Mouse (Mus musculus) embryonic stem cell, embryonic (primary cell): ENCODE data around the gene Nhsl1.

Experiments used
- CTCF ChIA-PET, 4 experiments: fragments of 300-600 bp in 2 of 4; fragments of 350-600 bp in 2 of 4; sonication (Branson Sonifier 250); formaldehyde crosslinking; loops; one replicate each; lab custom pipeline; 2022; ENCODE audit warnings: inconsistent platforms in 2 of 4; lab: Charles Lee
- POLR2A ChIA-PET, 4 experiments: fragments of 300-600 bp in 2 of 4; fragments of 350-600 bp in 2 of 4; sonication (Branson Sonifier 250); formaldehyde crosslinking; loops; one replicate each; lab custom pipeline; 2022; ENCODE audit warnings: antibody characterized with exemption in 4 of 4, inconsistent platforms in 1 of 4; lab: Charles Lee

Nhsl1 gene

DNA sequence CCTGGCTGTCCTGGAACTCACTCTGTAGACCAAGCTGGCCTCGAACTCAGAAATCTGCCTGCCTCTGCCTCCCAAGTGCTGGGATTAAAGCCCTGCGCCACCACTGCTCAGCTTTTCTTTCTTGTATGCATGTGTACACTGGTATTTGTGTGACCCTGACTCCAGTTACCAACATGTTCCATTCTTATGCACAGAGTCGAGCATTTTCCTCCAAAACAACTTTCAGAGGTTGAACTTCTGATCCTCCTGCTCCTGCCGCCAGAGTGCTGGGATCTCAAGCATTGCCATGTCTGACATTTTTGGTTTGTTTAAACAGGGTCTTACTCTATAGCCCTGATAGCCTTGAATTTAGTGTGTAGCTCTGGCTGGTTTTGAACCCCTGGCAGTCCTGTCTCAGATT is 15.4 kb downstream of the Nhsl1 start:
- ChIA-PET POLR2A (interaction anchor here in 3 of 4 experiments (0.6 to 2.1 kb wide), 4 partner anchors 10 to 148 kb away, joined by 4 to 12 read pairs (median 8); partner anchors contain the start of gene Nhsl1 (in 1 of the 3)), CTCF (interaction anchor here in 3 of 4 experiments (1.1 to 1.7 kb wide), 7 partner anchors 11 to 55 kb away, joined by 3 to 10 read pairs (median 4); partner anchors contain the start of gene Nhsl1 (in 2 of the 3))

DNA sequence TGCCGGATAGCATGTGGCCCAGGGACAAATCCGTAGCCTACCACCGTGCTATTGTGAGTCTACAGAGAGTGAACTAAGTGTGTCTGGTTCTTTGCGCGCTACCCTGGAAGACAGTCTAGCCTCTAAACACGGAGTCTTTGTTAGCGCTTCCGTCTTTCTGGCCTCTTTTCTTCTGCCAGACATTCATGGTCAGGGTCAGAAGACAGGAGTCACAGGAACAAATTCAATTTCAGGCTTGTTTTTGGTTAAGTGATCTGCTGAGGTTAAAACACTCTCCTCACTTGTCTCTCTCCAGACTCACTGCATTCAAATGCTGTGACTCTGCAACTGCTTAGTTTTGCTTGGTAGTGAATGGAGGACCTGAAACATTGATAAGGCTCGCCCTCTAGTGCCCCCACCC is 15.9 kb downstream of the Nhsl1 start:
- ChIA-PET POLR2A (interaction anchor here in 1 of 4 experiments (0.8 to 2.1 kb wide), 4 partner anchors 10 to 279 kb away, joined by 3 to 12 read pairs (median 6); partner anchors contain the start of gene Nhsl1), CTCF (interaction anchor here in 3 of 4 experiments (0.6 to 1.7 kb wide), 3 partner anchors 18 to 54 kb away, joined by 3 to 10 read pairs (median 3); no protein-coding TSS in a partner anchor)

GRCm38 (mm10) chr10:18337725-18338124 is 18.9 kb downstream of the Nhsl1 start:
- ChIA-PET POLR2A (interaction anchor here in 1 of 4 experiments (1.0 to 1.4 kb wide), 2 partner anchors 9 to 10 kb away, joined by 3 read pairs; no protein-coding TSS in a partner anchor), CTCF (no interaction called here)

GRCm38 (mm10) chr10:18339386-18339785 is 20.6 kb downstream of the Nhsl1 start:
- ChIA-PET POLR2A (interaction anchor here in 1 of 4 experiments (0.6 to 1.1 kb wide), 4 partner anchors 10 to 78 kb away, joined by 3 to 6 read pairs (median 4); no protein-coding TSS in a partner anchor), CTCF (interaction anchor here in 1 of 4 experiments (0.7 kb wide), 1 partner anchor 18 kb away, joined by 3 read pairs; no protein-coding TSS in a partner anchor)

GRCm38 (mm10) chr10:18340930-18341329 is 22.1 kb downstream of the Nhsl1 start:
- POLR2A ChIA-PET = interaction anchor here in 1 of 4 experiments (0.6 to 1.3 kb wide), 2 partner anchors 10 to 17 kb away, joined by 3 read pairs; no protein-coding TSS in a partner anchor
- CTCF ChIA-PET = no interaction called here

- ChIA-PET CTCF (interaction anchor here in 1 of 4 experiments (0.6 kb wide), 1 partner anchor 47 kb away, joined by 4 read pairs; no protein-coding TSS in a partner anchor), POLR2A (interaction anchor here in 2 of 4 experiments (0.9 to 1.4 kb wide), 3 partner anchors 17 to 21 kb away, joined by 3 to 4 read pairs (median 3); no protein-coding TSS in a partner anchor)
These were observed 22.8 kb downstream of the Nhsl1 start for GRCm38 (mm10) chr10:18341444-18342196.

DNA sequence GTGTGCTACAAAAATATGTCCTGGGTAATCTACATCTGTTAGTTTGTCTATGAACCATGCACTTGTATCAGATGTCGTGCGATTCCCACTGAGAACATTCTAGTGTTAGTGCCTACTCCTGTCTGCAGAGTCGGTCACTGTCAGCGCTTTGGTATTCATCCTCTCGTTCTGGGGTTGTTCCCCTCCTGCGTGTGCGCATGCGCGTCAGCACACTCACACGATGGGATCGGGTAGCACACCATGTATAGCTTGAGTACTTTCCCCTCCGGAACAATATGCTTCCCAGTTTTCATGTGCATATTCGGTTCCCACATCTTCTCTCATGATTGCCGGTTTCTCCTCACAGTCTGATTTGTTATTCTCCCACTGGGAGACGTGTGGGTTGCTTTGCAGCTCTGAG is 28.4 kb downstream of the Nhsl1 start:
- CTCF ChIA-PET = interaction anchor here in 3 of 4 experiments (0.6 to 1.3 kb wide), 5 partner anchors 9 to 588 kb away, joined by 3 to 9 read pairs (median 3); no protein-coding TSS in a partner anchor
- POLR2A ChIA-PET = interaction anchor here in 3 of 4 experiments (0.7 to 1.1 kb wide), 6 partner anchors 10 to 1972 kb away, joined by 3 to 4 read pairs (median 3); no protein-coding TSS in a partner anchor

DNA sequence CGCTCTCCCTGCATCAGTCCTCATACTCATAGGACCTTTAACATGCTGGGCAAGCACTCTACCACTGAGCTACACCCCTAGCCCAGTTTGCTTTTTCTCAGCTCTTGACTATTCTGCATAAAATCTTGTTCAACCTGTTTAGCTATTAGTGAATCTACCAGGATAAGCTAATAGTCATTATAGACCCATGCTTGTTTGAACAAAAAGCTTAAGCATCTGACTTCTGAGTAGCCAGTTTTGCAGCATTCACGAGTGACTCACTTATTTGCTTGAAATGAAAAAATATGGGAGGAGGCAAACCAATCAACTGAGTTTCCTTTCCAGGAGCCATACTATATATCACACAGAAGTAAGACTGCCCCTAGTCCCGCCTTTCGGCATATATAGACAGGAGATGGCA is 32.0 kb downstream of the Nhsl1 start:
- CTCF ChIA-PET = no interaction called here
- POLR2A ChIA-PET = interaction anchor here in 1 of 4 experiments (0.6 to 2.3 kb wide), 2 partner anchors 11 to 640 kb away, joined by 3 to 5 read pairs; no protein-coding TSS in a partner anchor

DNA sequence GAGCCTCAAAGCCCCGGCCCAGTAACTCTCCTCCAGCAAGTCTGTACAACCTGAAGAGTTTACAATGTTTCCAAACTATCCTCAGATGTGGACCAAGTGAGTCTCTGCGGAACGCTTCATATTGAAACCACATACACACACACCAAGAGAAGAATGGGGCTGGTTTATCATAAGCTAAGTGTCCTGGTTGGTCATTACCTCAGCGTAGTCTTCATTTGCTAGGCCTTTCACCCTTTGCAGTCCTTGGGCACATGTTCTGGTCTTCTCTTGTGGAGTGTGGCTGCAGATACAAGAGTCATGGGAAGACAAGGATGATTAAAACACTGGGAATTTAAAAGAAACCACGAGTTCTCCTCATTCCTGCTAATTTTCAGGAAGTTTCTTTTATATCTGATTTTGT is 34.2 kb downstream of the Nhsl1 start:
- POLR2A ChIA-PET = interaction anchor here in 2 of 4 experiments (0.8 to 1.7 kb wide), 4 partner anchors 9 to 36 kb away, joined by 3 to 7 read pairs (median 4); no protein-coding TSS in a partner anchor
- CTCF ChIA-PET = interaction anchor here in 1 of 4 experiments (0.6 kb wide), 1 partner anchor 18 kb away, joined by 3 read pairs; no protein-coding TSS in a partner anchor

DNA sequence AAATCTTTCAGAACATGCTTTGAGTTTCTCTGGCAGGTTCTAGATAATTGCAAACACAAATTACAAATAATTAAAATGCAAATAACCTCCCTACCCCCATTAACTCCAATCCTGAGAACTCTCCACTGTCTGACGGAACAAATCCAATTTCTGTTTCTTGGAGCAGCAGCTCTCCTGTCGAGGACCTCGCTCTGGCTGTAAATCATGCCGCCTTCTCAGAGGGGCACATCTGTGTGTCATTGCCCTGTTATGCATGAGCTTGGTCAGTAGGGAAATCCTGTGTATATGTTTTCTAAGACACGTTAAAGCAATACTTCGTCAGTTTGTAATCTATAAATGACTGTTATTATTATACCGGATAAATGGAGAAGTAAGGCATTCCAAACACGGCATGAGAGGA is 35.3 kb downstream of the Nhsl1 start:
- CTCF ChIA-PET = interaction anchor here in 1 of 4 experiments (0.7 kb wide), 1 partner anchor 109 kb away, joined by 4 read pairs; no protein-coding TSS in a partner anchor

DNA sequence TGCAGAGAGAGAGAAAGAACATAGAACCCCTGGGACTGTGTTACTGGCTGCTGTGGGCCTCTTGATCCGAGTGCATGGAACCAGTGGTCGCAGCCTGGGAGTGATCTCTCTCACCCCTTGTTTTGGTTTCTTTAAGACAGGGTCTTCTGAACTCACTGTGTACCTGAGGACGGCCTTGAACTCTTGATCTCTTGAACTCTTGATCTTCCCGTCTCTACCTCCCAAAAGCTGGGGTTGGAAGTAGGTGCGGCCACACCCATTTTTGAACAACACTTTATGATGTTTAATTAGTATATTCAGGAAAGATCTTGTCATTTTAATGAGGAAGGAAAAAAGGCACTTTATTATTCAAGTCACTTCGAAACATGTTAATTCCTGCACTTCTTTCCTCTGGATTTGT is 37.7 kb downstream of the Nhsl1 start:
- CTCF ChIA-PET = interaction anchor here in 1 of 4 experiments (1.1 kb wide), 1 partner anchor 10 kb away, joined by 3 read pairs; no protein-coding TSS in a partner anchor
- POLR2A ChIA-PET = interaction anchor here in 2 of 4 experiments (0.9 to 1.7 kb wide), 5 partner anchors 9 to 33 kb away, joined by 3 to 5 read pairs (median 3); no protein-coding TSS in a partner anchor

More for the DNA sequence above, 35.3 kb downstream of the Nhsl1 start:
- POLR2A ChIA-PET = interaction anchor here in 3 of 4 experiments (0.5 to 2.3 kb wide), 4 partner anchors 12 to 35 kb away, joined by 3 to 7 read pairs (median 4); no protein-coding TSS in a partner anchor

- POLR2A ChIA-PET = interaction anchor here in 2 of 4 experiments (0.5 to 1.7 kb wide), 4 partner anchors 8 to 956 kb away, joined by 3 to 4 read pairs (median 4); no protein-coding TSS in a partner anchor
- CTCF ChIA-PET = interaction anchor here in 2 of 4 experiments (0.5 to 1.2 kb wide), 2 partner anchors 24 to 28 kb away, joined by 3 read pairs; no protein-coding TSS in a partner anchor
These were observed 38.4 kb downstream of the Nhsl1 start for GRCm38 (mm10) chr10:18357212-18357611.

DNA sequence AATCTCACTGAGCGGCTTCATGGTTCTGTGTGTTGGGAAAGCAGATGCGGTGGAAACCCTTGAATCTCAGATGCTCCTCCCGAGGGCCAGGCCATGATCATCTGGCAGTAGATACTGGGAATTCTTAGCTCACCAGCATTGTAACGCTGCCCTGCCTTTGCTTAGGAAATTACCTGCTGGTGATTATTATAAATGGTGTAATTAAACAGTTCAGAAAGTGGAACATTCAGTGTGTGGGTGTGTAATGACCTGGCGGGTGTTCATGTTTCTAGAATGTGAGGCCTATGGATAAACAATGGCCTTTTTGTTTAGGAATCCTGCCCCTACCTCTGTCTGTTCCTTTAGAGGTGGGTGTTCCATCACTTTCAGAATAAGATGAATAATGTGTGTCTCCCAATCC is 39.7 kb downstream of the Nhsl1 start:
- CTCF ChIA-PET = no interaction called here
- POLR2A ChIA-PET = interaction anchor here in 2 of 4 experiments (0.9 to 1.0 kb wide), 2 partner anchors 33 to 112 kb away, joined by 3 read pairs; no protein-coding TSS in a partner anchor

DNA sequence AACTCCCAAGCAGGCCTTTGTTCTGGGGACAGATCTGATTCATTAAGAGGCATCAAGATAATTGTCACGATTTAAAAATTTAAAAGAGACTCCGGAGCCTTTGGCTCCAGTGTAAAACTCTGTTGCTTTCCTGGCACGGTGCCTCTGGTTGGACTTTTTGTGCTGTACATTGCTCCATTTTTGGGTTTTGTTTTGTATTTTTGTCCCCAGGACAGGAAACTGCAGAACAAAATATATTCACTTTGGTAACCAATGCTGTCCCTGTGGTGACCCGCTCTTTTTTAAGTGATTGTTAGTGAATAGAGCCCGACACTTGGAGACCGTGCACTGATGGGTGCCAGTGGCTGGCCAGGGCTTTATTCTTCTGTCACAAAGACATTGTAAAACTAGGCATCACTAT is 41.4 kb downstream of the Nhsl1 start:
- ChIA-PET CTCF (no interaction called here), POLR2A (interaction anchor here in 1 of 4 experiments (1.0 kb wide), 1 partner anchor 35 kb away, joined by 4 read pairs; no protein-coding TSS in a partner anchor)

GRCm38 (mm10) chr10:18365432-18365831 is 46.6 kb downstream of the Nhsl1 start:
- POLR2A ChIA-PET = interaction anchor here in 3 of 4 experiments (0.6 to 4.1 kb wide), 10 partner anchors 7 to 64 kb away, joined by 3 to 15 read pairs (median 4); no protein-coding TSS in a partner anchor
- CTCF ChIA-PET = no interaction called here

DNA sequence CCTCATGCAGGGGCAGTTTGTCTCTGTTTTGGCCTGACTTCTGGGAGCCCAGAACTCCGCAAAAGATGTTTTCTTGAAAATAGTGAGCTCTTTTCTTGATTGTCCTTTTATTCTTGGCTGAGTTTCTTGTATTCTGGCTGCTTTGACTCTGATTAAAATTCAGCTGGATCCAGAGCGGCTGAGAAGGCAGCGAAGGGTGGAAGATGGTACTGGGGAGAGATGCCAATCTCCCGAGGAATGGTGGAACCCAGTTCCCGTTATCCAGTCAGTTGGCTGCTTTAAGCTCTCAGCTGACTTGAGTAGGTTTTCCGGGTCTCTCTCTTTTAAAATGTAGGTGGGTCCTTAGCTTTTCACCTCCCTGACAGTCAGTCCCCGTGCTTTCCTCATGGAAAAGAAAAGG is 47.9 kb downstream of the Nhsl1 start:
- POLR2A ChIA-PET = interaction anchor here in 2 of 4 experiments (1.5 to 2.2 kb wide), 2 partner anchors 9 to 20 kb away, joined by 4 read pairs; no protein-coding TSS in a partner anchor
- CTCF ChIA-PET = no interaction called here

GRCm38 (mm10) chr10:18368111-18368510 is 49.3 kb downstream of the Nhsl1 start:
- CTCF ChIA-PET = no interaction called here

More at GRCm38 (mm10) chr10:18368111-18368510, 49.3 kb downstream of the Nhsl1 start:
- POLR2A ChIA-PET = interaction anchor here in 1 of 4 experiments (2.7 kb wide), 1 partner anchor 14 kb away, joined by 7 read pairs; no protein-coding TSS in a partner anchor
